Mouse (Mus musculus): ENCODE results near the gene Cma1. TPM values are rescaled to one million over a fixed set of nuclear protein-coding genes. Genes with fewer than 3 reads are reported as not detected.
A peak's percentile ranks its signal among the peaks of the same experiment; 100 is the strongest.
"Not testable (repeated sequence)": the region's sequence is repeated elsewhere in the genome, so short reads cannot be mapped to it uniquely, and the experiment has no call there.

Cma1 gene
- polyA plus RNA-seq (2016; fragmentation: Nextera tagmentation; extraction: Ambion mirVana), result not detected in 2 replicates

GRCm38 (mm10) chr14:55944575-55944974, at the start of gene Cma1:
Cma1 (minus strand) TSS chr14:55944675.
- H3K9ac ChIP-seq, result no peak within 1 kb of the TSS
- no peak within 1 kb of the TSS for H3K4me3 ChIP-seq
- no peaks in the 10 kb centered on the region for H3K36me3 ChIP-seq
- H3K4me2 ChIP-seq (replicated peaks), result no peak within 1 kb of the TSS
- no peak within 1 kb of the TSS for H3K27ac ChIP-seq
- WGBS, result 94% methylated on average over 4 of the region's 4 CpGs
- ATAC-seq (ENCODE audit: low FRiP score), result no peak
- H3K4me1 ChIP-seq, result no peaks in the 10 kb centered on the region
- H3K27me3 ChIP-seq, result no peaks in the 10 kb centered on the region
- H3K9me3 ChIP-seq (replicated peaks), result no peaks in the 10 kb centered on the region

GRCm38 (mm10) chr14:55987464-55987863, 43.0 kb upstream of the Cma1 start:
- H3K4me3 ChIP-seq; H3K36me3 ChIP-seq; H3K4me2 ChIP-seq (replicated peaks); H3K9me3 ChIP-seq (replicated peaks); H3K4me1 ChIP-seq; ATAC-seq (ENCODE audit: low FRiP score); H3K27ac ChIP-seq; H3K27me3 ChIP-seq; H3K9ac ChIP-seq: not testable (repeated sequence)
- 80% methylated on average over 2 of the region's 3 CpGs for WGBS

- H3K9me3 ChIP-seq (replicated peaks); H3K27me3 ChIP-seq; ATAC-seq (ENCODE audit: low FRiP score); H3K4me3 ChIP-seq; H3K27ac ChIP-seq; H3K4me1 ChIP-seq; H3K9ac ChIP-seq; H3K4me2 ChIP-seq (replicated peaks); H3K36me3 ChIP-seq: not testable (repeated sequence)
- WGBS, result 66% methylated on average over 2 of the region's 2 CpGs
Observed at GRCm38 (mm10) chr14:55963900-55964299, 19.4 kb upstream of the Cma1 start.

GRCm38 (mm10) chr14:55963263-55963662, 18.8 kb upstream of the Cma1 start:
- H3K9ac ChIP-seq, result no peak overlapping the region
- WGBS, result 0% methylated on average over 1 of the region's 1 CpGs
- no peak for ATAC-seq (ENCODE audit: low FRiP score)
- no peak overlapping the region for H3K4me2 ChIP-seq (replicated peaks)
- H3K36me3 ChIP-seq, result no peaks in the 10 kb centered on the region
- H3K4me3 ChIP-seq, result no peak overlapping the region
- no peaks in the 10 kb centered on the region for H3K27me3 ChIP-seq
- peak overlapping the region; percentile 30; the same call in 1 of the 2 replicates for H3K27ac ChIP-seq
- no peaks in the 10 kb centered on the region for H3K9me3 ChIP-seq (replicated peaks)
- no peaks in the 10 kb centered on the region for H3K4me1 ChIP-seq

GRCm38 (mm10) chr14:55950346-55951030, 6.0 kb upstream of the Cma1 start, which contains the start of gene Cma2:
Cma2 (plus strand) TSS chr14:55950980.
- no peak within 1 kb of the TSS for H3K4me3 ChIP-seq
- no peak within 1 kb of the TSS for H3K27ac ChIP-seq
- H3K27me3 ChIP-seq, result no peaks in the 10 kb centered on the region
- H3K9ac ChIP-seq, result no peak within 1 kb of the TSS
- no peaks in the 10 kb centered on the region for H3K9me3 ChIP-seq (replicated peaks)
- no peak for ATAC-seq (ENCODE audit: low FRiP score)
- no peaks in the 10 kb centered on the region for H3K36me3 ChIP-seq
- 82% methylated on average over 6 of the region's 6 CpGs for WGBS
- no peaks in the 10 kb centered on the region for H3K4me1 ChIP-seq
- H3K4me2 ChIP-seq (replicated peaks), result no peak within 1 kb of the TSS

DNA sequence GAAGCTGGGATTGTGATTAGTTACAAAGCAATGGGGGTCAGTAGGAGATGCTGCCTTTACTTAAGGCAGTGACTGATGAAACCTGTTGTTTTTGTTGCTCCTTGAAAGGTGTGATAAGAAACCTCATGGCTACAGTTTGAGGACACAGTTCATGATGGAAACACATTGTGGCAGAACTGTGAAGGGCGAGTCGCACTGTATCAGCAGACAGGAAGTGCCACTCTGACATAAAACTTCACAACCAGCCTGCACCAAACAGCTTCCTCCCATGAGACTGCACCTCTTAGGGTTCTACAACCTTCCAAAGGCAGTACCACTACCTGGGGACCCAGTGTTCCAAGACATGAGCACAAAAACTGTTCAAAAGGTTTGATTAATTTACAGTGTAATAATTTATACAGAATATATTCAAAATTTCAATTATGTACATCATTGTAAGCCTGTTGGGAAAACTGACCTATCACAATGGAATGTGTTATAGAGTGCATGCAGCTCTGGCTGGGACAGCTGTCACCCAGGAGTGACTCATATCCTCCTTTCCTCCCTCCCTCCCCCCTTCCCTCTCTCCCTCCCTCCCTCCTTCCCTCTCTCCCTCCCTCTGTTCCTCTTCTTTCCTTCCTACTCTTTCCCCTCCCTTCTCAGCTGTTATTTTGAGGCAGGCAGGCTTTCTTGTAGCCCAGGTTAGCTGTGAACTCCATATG, 1.9 kb upstream of the Cma1 start:
- Histone ChIP-seq H3K36me3 (no peaks in the 10 kb centered on the region), H3K4me3 (no peak overlapping the region), H3K27me3 (no peaks in the 10 kb centered on the region), H3K9me3 (replicated peaks) (no peaks in the 10 kb centered on the region), H3K4me2 (replicated peaks) (no peak overlapping the region), H3K9ac (no peak overlapping the region), H3K27ac (no peak overlapping the region), H3K4me1 (no peaks in the 10 kb centered on the region)
- no peak for ATAC-seq (ENCODE audit: low FRiP score)
- 78% methylated on average over 2 of the region's 2 CpGs for WGBS

- Histone ChIP-seq H3K36me3 (no peaks in the 10 kb centered on the region), H3K4me3 (no peak overlapping the region), H3K4me1 (no peaks in the 10 kb centered on the region), H3K9ac (no peak overlapping the region), H3K27me3 (no peaks in the 10 kb centered on the region), H3K4me2 (replicated peaks) (no peak overlapping the region), H3K9me3 (replicated peaks) (no peaks in the 10 kb centered on the region), H3K27ac (no peak overlapping the region)
- 90% methylated on average over 11 of the region's 11 CpGs for WGBS
- no peak for ATAC-seq (ENCODE audit: low FRiP score)
Observed at GRCm38 (mm10) chr14:55943601-55944000, 874 bp downstream of the Cma1 start.

GRCm38 (mm10) chr14:55940070-55940800, 4.2 kb downstream of the Cma1 start:
- 52% methylated on average over 7 of the region's 7 CpGs for WGBS
- Histone ChIP-seq H3K4me1 (no peaks in the 10 kb centered on the region), H3K4me3 (no peak overlapping the region), H3K27me3 (no peaks in the 10 kb centered on the region), H3K27ac (no peak overlapping the region), H3K9me3 (replicated peaks) (no peaks in the 10 kb centered on the region), H3K4me2 (replicated peaks) (no peak overlapping the region), H3K36me3 (no peaks in the 10 kb centered on the region), H3K9ac (no peak overlapping the region)
- ATAC-seq (ENCODE audit: low FRiP score), result no peak

DNA sequence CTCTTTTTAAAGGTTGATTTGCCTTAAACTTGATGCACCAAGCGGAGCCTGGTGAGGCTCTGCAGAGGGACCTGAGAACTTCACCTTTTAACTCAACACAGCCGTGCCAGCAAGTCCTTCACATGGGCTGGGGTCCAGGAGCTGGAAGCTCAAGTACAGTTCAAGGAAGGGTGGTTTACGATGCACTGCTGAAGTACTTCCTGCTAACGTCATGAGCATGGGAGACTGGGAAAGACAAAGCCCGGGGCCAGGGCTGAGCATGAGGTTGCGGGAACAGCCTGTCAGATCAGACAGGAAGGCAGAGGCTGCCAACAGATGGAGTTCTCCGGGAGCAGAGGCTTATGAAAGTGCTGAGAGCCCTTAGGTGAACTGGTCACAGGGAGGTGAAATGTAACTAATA, 10.9 kb downstream of the Cma1 start:
- H3K27ac ChIP-seq, result no peak overlapping the region
- H3K4me2 ChIP-seq (replicated peaks), result no peak overlapping the region
- no peak for ATAC-seq (ENCODE audit: low FRiP score)
- H3K36me3 ChIP-seq, result no peaks in the 10 kb centered on the region
- no peak overlapping the region for H3K9ac ChIP-seq
- no peaks in the 10 kb centered on the region for H3K4me1 ChIP-seq
- no peak overlapping the region for H3K4me3 ChIP-seq
- no peaks in the 10 kb centered on the region for H3K9me3 ChIP-seq (replicated peaks)
- H3K27me3 ChIP-seq, result no peaks in the 10 kb centered on the region
- 62% methylated on average over 7 of the region's 7 CpGs for WGBS

DNA sequence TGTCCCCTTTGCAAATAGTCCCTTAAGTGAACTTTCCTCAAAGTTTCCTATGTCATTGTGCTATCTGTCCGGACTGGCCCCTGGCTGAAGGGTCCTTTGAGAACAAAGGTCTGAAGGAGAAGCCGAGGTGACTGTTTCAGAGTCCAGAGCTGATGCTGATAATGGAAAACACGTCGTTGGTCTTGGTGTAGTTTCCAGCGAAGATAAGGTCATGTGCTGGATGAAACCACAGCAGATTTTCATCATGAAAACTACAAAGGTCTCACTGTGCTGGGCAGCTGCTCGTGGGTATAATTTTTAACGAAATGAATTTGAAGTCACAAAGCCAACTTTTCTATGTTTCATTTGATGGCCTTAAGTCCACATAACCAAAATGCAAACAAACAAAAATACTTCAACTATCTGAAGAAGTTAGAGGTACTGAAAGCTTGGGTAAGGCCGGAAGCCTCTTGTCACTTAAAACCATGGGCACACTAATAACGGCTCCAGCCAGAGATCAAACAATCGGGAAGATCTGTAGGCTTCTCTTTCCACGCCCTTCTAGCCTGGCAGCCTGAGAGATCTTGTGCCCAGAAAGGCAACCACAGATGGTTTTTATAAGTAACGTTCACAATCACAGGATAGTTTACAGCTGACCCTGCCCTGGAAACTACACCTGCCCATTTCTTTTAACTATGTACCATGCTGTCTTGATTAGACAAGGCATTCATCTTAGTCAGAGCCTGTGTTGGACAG, 15.0 kb downstream of the Cma1 start:
- no peak for ATAC-seq (ENCODE audit: low FRiP score)
- Histone ChIP-seq H3K27me3 (no peaks in the 10 kb centered on the region), H3K36me3 (no peaks in the 10 kb centered on the region), H3K4me1 (no peaks in the 10 kb centered on the region), H3K4me2 (replicated peaks) (no peak overlapping the region), H3K9me3 (replicated peaks) (no peaks in the 10 kb centered on the region), H3K4me3 (no peak overlapping the region), H3K27ac (no peak overlapping the region), H3K9ac (no peak overlapping the region)
- WGBS, result 77% methylated on average over 12 of the region's 12 CpGs

GRCm38 (mm10) chr14:55926847-55927246, 17.6 kb downstream of the Cma1 start:
- Histone ChIP-seq H3K9ac (no peak overlapping the region), H3K27ac (no peak overlapping the region), H3K27me3 (no peaks in the 10 kb centered on the region), H3K9me3 (replicated peaks) (no peaks in the 10 kb centered on the region), H3K4me1 (no peaks in the 10 kb centered on the region), H3K4me3 (no peak overlapping the region), H3K4me2 (replicated peaks) (no peak overlapping the region), H3K36me3 (no peaks in the 10 kb centered on the region)
- WGBS, result 81% methylated on average over 4 of the region's 4 CpGs
- no peak for ATAC-seq (ENCODE audit: low FRiP score)

Measured in hindbrain, embryonic 12.5 days (tissue).